Mouse (Mus musculus) lung, embryonic 14.5 days (tissue): ENCODE data around the gene Mpped1. TPM values are rescaled to one million over a fixed set of nuclear protein-coding genes. Genes with fewer than 3 reads are reported as not detected.
A peak's percentile ranks its signal among the peaks of the same experiment; 100 is the strongest.

Experiments
- ATAC-seq: fragments of 200-750 bp; cut with Nextera tagmentation; 2 replicates; pipeline ENCODE4 v1.8.0; 2017; ENCODE audit warnings: mild to moderate bottlenecking, moderate TSS enrichment, moderate library complexity; ENCODE audit not compliant: insufficient read depth
- DNase-seq: peaks from one replicate; pipeline ENCODE4 v3.0.0-alpha.2; 2015
- H3K27ac ChIP-seq: fragments of 300-500 bp; sonication (generic); 2 replicates; pipeline ENCODE4 v1.5.1; 2014; ENCODE audit warnings: low read depth, mild to moderate bottlenecking, moderate library complexity
- H3K27me3 ChIP-seq: fragments of 300-500 bp; sonication (generic); 2 replicates; pipeline ENCODE4 v1.6.1; 2014; ENCODE audit warnings: low read length, control low read depth; ENCODE audit not compliant: insufficient read depth
- H3K36me3 ChIP-seq: fragments of 300-500 bp; sonication (generic); 2 replicates; pipeline ENCODE4 v1.6.1; 2014; ENCODE audit warnings: control low read depth; ENCODE audit not compliant: insufficient read depth
- H3K4me1 ChIP-seq: fragments of 300-500 bp; sonication (generic); 2 replicates; pipeline ENCODE4 v1.6.1; 2014; ENCODE audit warnings: antibody characterized with exemption, control low read depth; ENCODE audit not compliant: insufficient read depth
- H3K4me2 ChIP-seq: fragments of 300-500 bp; sonication (generic); 2 replicates; pipeline ENCODE4 v1.6.1; 2014; ENCODE audit warnings: mild to moderate bottlenecking
- H3K4me3 ChIP-seq: fragments of 300-500 bp; sonication (generic); 2 replicates; pipeline ENCODE4 v1.5.1; 2014; ENCODE audit warnings: low read depth, low read length
- H3K9ac ChIP-seq: fragments of 300-500 bp; sonication (generic); 2 replicates; pipeline ENCODE4 v1.6.1; 2014
- H3K9me3 ChIP-seq: fragments of 300-500 bp; sonication (generic); 2 replicates; pipeline ENCODE4 v1.6.1; 2016; ENCODE audit warnings: low read depth, low read length, control low read depth
- CTCF ChIP-seq: IDR thresholded peaks from 2 replicates; pipeline ENCODE4 v1.5.1; 2016; ENCODE audit warnings: antibody characterized with exemption, low read depth
- WGBS: fragments of 180-500 bp; shearing (Covaris S2); extraction: QIAGEN DNeasy Blood & Tissue Kit; methylation state at CpG from one replicate; pipeline ENCODE4 v1.1.7; 2014; 5-methylcytosine and 5-hydroxymethylcytosine counted together
- polyA plus RNA-seq: library from polyadenylated mRNA; unstranded; fragments of >200 nt; fragmentation: Nextera tagmentation; extraction: Ambion mirVana; gene quantifications from 2 replicates; pipeline ENCODE4 v1.2.1, GENCODE M21; 2014

The Mpped1 gene
- polyA plus RNA-seq, 1 experiment from 2014 or later = 1.4 TPM

- peak; percentile 74 for TF ChIP-seq CTCF
- Histone ChIP-seq H3K27me3 (no peaks in the 10 kb centered on the region), H3K9ac (no peak overlapping the region), H3K36me3 (no peaks in the 10 kb centered on the region), H3K4me3 (no peak overlapping the region), H3K27ac (no peak overlapping the region), H3K9me3 (no peaks in the 10 kb centered on the region; the same call in 1 of the 2 replicates), H3K4me1 (no peaks in the 10 kb centered on the region), H3K4me2 (no peak overlapping the region)
- 15% methylated on average over 4 of the region's 4 CpGs for WGBS
- DNase-seq (peak; percentile 50), ATAC-seq (no peak)
Measured at GRCm38 (mm10) chr15:83758958-83759357, 20.3 kb upstream of the Mpped1 start.

GRCm38 (mm10) chr15:83760683-83761082 is 18.6 kb upstream of the Mpped1 start:
- ATAC-seq (no peak), DNase-seq (peak; percentile 70)
- Histone ChIP-seq H3K4me2 (no peak overlapping the region), H3K27ac (no peak overlapping the region), H3K4me3 (no peak overlapping the region), H3K27me3 (no peaks in the 10 kb centered on the region), H3K36me3 (no peaks in the 10 kb centered on the region), H3K9me3 (no peaks in the 10 kb centered on the region), H3K4me1 (no peaks in the 10 kb centered on the region), H3K9ac (no peak overlapping the region)
- WGBS = 6% methylated on average over 10 of the region's 10 CpGs
- peak; percentile 85 for TF ChIP-seq CTCF

GRCm38 (mm10) chr15:83761512-83761911 is 17.8 kb upstream of the Mpped1 start:
- H3K27ac ChIP-seq = no peak overlapping the region
- no peaks in the 10 kb centered on the region for H3K9me3 ChIP-seq
- no peak for ATAC-seq
- DNase-seq = no peak
- no peaks in the 10 kb centered on the region for H3K27me3 ChIP-seq
- no peak for TF ChIP-seq CTCF
- H3K4me2 ChIP-seq = no peak overlapping the region
- WGBS = 85% methylated on average over 13 of the region's 13 CpGs
- no peak overlapping the region for H3K9ac ChIP-seq
- H3K4me1 ChIP-seq = no peaks in the 10 kb centered on the region
- H3K36me3 ChIP-seq = no peaks in the 10 kb centered on the region
- no peak overlapping the region for H3K4me3 ChIP-seq

- no peaks in the 10 kb centered on the region for H3K9me3 ChIP-seq
- ATAC-seq (no peak), DNase-seq (no peak)
- H3K27ac ChIP-seq = no peak overlapping the region
- H3K36me3 ChIP-seq = no peaks in the 10 kb centered on the region
- no peaks in the 10 kb centered on the region for H3K4me1 ChIP-seq
- no peaks in the 10 kb centered on the region for H3K27me3 ChIP-seq
- H3K4me2 ChIP-seq = no peak overlapping the region
- 42% methylated on average over 6 of the region's 6 CpGs for WGBS
- TF ChIP-seq CTCF = no peak
- no peak overlapping the region for H3K9ac ChIP-seq
- no peak overlapping the region for H3K4me3 ChIP-seq
Measured at GRCm38 (mm10) chr15:83765388-83766029, 13.8 kb upstream of the Mpped1 start.

- Histone ChIP-seq H3K27me3 (0 out of 2 replicates have a peak, but pooled peaks cover 4% of the 10 kb centered on the region), H3K9me3 (no peaks in the 10 kb centered on the region), H3K4me3 (no peak overlapping the region), H3K27ac (no peak overlapping the region), H3K9ac (no peak overlapping the region), H3K4me2 (no peak overlapping the region), H3K4me1 (no peaks in the 10 kb centered on the region), H3K36me3 (no peaks in the 10 kb centered on the region)
- DNase-seq (no peak), ATAC-seq (no peak)
- TF ChIP-seq CTCF = no peak
- 62% methylated on average over 8 of the region's 8 CpGs for WGBS
Measured at GRCm38 (mm10) chr15:83771346-83772053, 7.8 kb upstream of the Mpped1 start.

- no peak overlapping the region for H3K4me3 ChIP-seq
- 0 out of 2 replicates have a peak, but pooled peaks cover 5% of the 10 kb centered on the region for H3K27me3 ChIP-seq
- ATAC-seq = no peak
- no peak overlapping the region for H3K9ac ChIP-seq
- no peak overlapping the region for H3K4me2 ChIP-seq
- 43% methylated on average over 5 of the region's 5 CpGs for WGBS
- H3K36me3 ChIP-seq = no peaks in the 10 kb centered on the region
- H3K9me3 ChIP-seq = no peaks in the 10 kb centered on the region
- DNase-seq = peak; percentile 31
- TF ChIP-seq CTCF = no peak
- H3K27ac ChIP-seq = no peak overlapping the region
- no peaks in the 10 kb centered on the region for H3K4me1 ChIP-seq
Measured at GRCm38 (mm10) chr15:83772460-83772859, 6.8 kb upstream of the Mpped1 start.

- Histone ChIP-seq H3K9ac (no peak overlapping the region), H3K27me3 (peaks cover 9% of the 10 kb centered on the region; the same call in 1 of the 2 replicates), H3K4me1 (no peaks in the 10 kb centered on the region), H3K36me3 (no peaks in the 10 kb centered on the region), H3K27ac (no peak overlapping the region), H3K4me3 (no peak overlapping the region), H3K9me3 (no peaks in the 10 kb centered on the region), H3K4me2 (no peak overlapping the region)
- WGBS = 70% methylated on average over 4 of the region's 4 CpGs
- ATAC-seq (no peak), DNase-seq (no peak)
- TF ChIP-seq CTCF = no peak
Measured at GRCm38 (mm10) chr15:83772953-83773352, 6.3 kb upstream of the Mpped1 start.
